Mouse (Mus musculus): ENCODE results near the gene Nup93. TPM values are rescaled to one million over a fixed set of nuclear protein-coding genes. Genes with fewer than 3 reads are reported as not detected.

Gene Nup93
- polyA plus RNA-seq, 1 experiment from 2014 or later = 86.2 TPM

- H3K36me3 ChIP-seq (ENCODE audit: control insufficient read depth, insufficient read depth, low read length) = no peaks in the 10 kb centered on the region
- H3K4me3 ChIP-seq (ENCODE audit: low read length) = no peak overlapping the region
- H3K27me3 ChIP-seq (ENCODE audit: control insufficient read depth, insufficient read depth, low read depth, low read length) = no peaks in the 10 kb centered on the region
- 68% methylated on average over 8 of the region's 8 CpGs for WGBS
- ATAC-seq (ENCODE audit: low read depth) = no peak
- H3K9me3 ChIP-seq (ENCODE audit: control insufficient read depth, low read length) = no peaks in the 10 kb centered on the region
- H3K27ac ChIP-seq (ENCODE audit: low read length) = no peak overlapping the region
- H3K9ac ChIP-seq (ENCODE audit: low read length) = no peak overlapping the region
- H3K4me1 ChIP-seq (replicated peaks; ENCODE audit: control insufficient read depth, insufficient read depth, low read length) = no peaks in the 10 kb centered on the region
- no peak overlapping the region for H3K4me2 ChIP-seq (ENCODE audit: low read depth, low read length)
These were observed 123.2 kb downstream of the Nup93 start for GRCm38 (mm10) chr8:94337559-94337958.

GRCm38 (mm10) chr8:94340796-94341195 lies 126.4 kb downstream of the Nup93 start:
- Histone ChIP-seq H3K27ac (ENCODE audit: low read length) (no peak overlapping the region), H3K9ac (ENCODE audit: low read length) (no peak overlapping the region), H3K4me3 (ENCODE audit: low read length) (no peak overlapping the region), H3K36me3 (ENCODE audit: control insufficient read depth, insufficient read depth, low read length) (no peaks in the 10 kb centered on the region), H3K27me3 (ENCODE audit: control insufficient read depth, insufficient read depth, low read depth, low read length) (no peaks in the 10 kb centered on the region), H3K4me2 (ENCODE audit: low read depth, low read length) (no peak overlapping the region), H3K4me1 (replicated peaks; ENCODE audit: control insufficient read depth, insufficient read depth, low read length) (no peaks in the 10 kb centered on the region), H3K9me3 (ENCODE audit: control insufficient read depth, low read length) (no peaks in the 10 kb centered on the region)
- WGBS = 69% methylated on average over 7 of the region's 7 CpGs
- no peak for ATAC-seq (ENCODE audit: low read depth)

GRCm38 (mm10) chr8:94342691-94343090 lies 128.3 kb downstream of the Nup93 start:
- H3K27me3 ChIP-seq (ENCODE audit: control insufficient read depth, insufficient read depth, low read depth, low read length) = no peaks in the 10 kb centered on the region
- H3K4me3 ChIP-seq (ENCODE audit: low read length) = no peak overlapping the region
- no peak overlapping the region for H3K27ac ChIP-seq (ENCODE audit: low read length)
- 85% methylated on average over 10 of the region's 10 CpGs for WGBS
- no peaks in the 10 kb centered on the region for H3K4me1 ChIP-seq (replicated peaks; ENCODE audit: control insufficient read depth, insufficient read depth, low read length)
- no peak for ATAC-seq (ENCODE audit: low read depth)
- no peaks in the 10 kb centered on the region for H3K9me3 ChIP-seq (ENCODE audit: control insufficient read depth, low read length)
- no peaks in the 10 kb centered on the region for H3K36me3 ChIP-seq (ENCODE audit: control insufficient read depth, insufficient read depth, low read length)
- no peak overlapping the region for H3K9ac ChIP-seq (ENCODE audit: low read length)
- no peak overlapping the region for H3K4me2 ChIP-seq (ENCODE audit: low read depth, low read length)

- H3K4me3 ChIP-seq (ENCODE audit: low read length) = no peak overlapping the region
- no peaks in the 10 kb centered on the region for H3K4me1 ChIP-seq (replicated peaks; ENCODE audit: control insufficient read depth, insufficient read depth, low read length)
- H3K9me3 ChIP-seq (ENCODE audit: control insufficient read depth, low read length) = no peaks in the 10 kb centered on the region
- H3K27me3 ChIP-seq (ENCODE audit: control insufficient read depth, insufficient read depth, low read depth, low read length) = no peaks in the 10 kb centered on the region
- no peak overlapping the region for H3K9ac ChIP-seq (ENCODE audit: low read length)
- no peaks in the 10 kb centered on the region for H3K36me3 ChIP-seq (ENCODE audit: control insufficient read depth, insufficient read depth, low read length)
- no peak overlapping the region for H3K27ac ChIP-seq (ENCODE audit: low read length)
- ATAC-seq (ENCODE audit: low read depth) = peak; percentile 39
- WGBS = 8% methylated on average over 6 of the region's 6 CpGs
- H3K4me2 ChIP-seq (ENCODE audit: low read depth, low read length) = no peak overlapping the region
These were observed 128.9 kb downstream of the Nup93 start for GRCm38 (mm10) chr8:94343290-94343689.

GRCm38 (mm10) chr8:94343778-94344320 lies 129.5 kb downstream of the Nup93 start:
- Histone ChIP-seq H3K9ac (ENCODE audit: low read length) (no peak overlapping the region), H3K4me1 (replicated peaks; ENCODE audit: control insufficient read depth, insufficient read depth, low read length) (no peaks in the 10 kb centered on the region), H3K36me3 (ENCODE audit: control insufficient read depth, insufficient read depth, low read length) (no peaks in the 10 kb centered on the region), H3K27me3 (ENCODE audit: control insufficient read depth, insufficient read depth, low read depth, low read length) (no peaks in the 10 kb centered on the region), H3K27ac (ENCODE audit: low read length) (no peak overlapping the region), H3K4me3 (ENCODE audit: low read length) (no peak overlapping the region), H3K9me3 (ENCODE audit: control insufficient read depth, low read length) (no peaks in the 10 kb centered on the region), H3K4me2 (ENCODE audit: low read depth, low read length) (no peak overlapping the region)
- peak; percentile 15; the same call in 1 of the 2 replicates for ATAC-seq (ENCODE audit: low read depth)
- 80% methylated on average over 11 of the region's 11 CpGs for WGBS

- 80% methylated on average over 4 of the region's 4 CpGs for whole genome bisulfite sequencing
- ATAC-seq (ENCODE audit: low read depth) = no peak
- H3K4me2 ChIP-seq (ENCODE audit: low read depth, low read length) = no peak overlapping the region
These were observed 131.3 kb downstream of the Nup93 start for GRCm38 (mm10) chr8:94345657-94346056.

GRCm38 (mm10) chr8:94346264-94346663 lies 131.9 kb downstream of the Nup93 start:
- 88% methylated on average over 13 of the region's 13 CpGs for WGBS

More at GRCm38 (mm10) chr8:94345657-94346056, 131.3 kb downstream of the Nup93 start:
- Histone ChIP-seq H3K36me3 (ENCODE audit: control insufficient read depth, insufficient read depth, low read length) (no peaks in the 10 kb centered on the region), H3K9me3 (ENCODE audit: control insufficient read depth, low read length) (no peaks in the 10 kb centered on the region), H3K4me1 (replicated peaks; ENCODE audit: control insufficient read depth, insufficient read depth, low read length) (no peaks in the 10 kb centered on the region), H3K27me3 (ENCODE audit: control insufficient read depth, insufficient read depth, low read depth, low read length) (no peaks in the 10 kb centered on the region), H3K27ac (ENCODE audit: low read length) (no peak overlapping the region), H3K4me3 (ENCODE audit: low read length) (no peak overlapping the region), H3K9ac (ENCODE audit: low read length) (no peak overlapping the region)

GRCm38 (mm10) chr8:94348425-94348824 lies 134.1 kb downstream of the Nup93 start:
- Histone ChIP-seq H3K9me3 (ENCODE audit: control insufficient read depth, low read length) (no peaks in the 10 kb centered on the region), H3K27me3 (ENCODE audit: control insufficient read depth, insufficient read depth, low read depth, low read length) (no peaks in the 10 kb centered on the region), H3K9ac (ENCODE audit: low read length) (no peak overlapping the region), H3K27ac (ENCODE audit: low read length) (no peak overlapping the region), H3K36me3 (ENCODE audit: control insufficient read depth, insufficient read depth, low read length) (no peaks in the 10 kb centered on the region), H3K4me3 (ENCODE audit: low read length) (no peak overlapping the region), H3K4me2 (ENCODE audit: low read depth, low read length) (no peak overlapping the region), H3K4me1 (replicated peaks; ENCODE audit: control insufficient read depth, insufficient read depth, low read length) (no peaks in the 10 kb centered on the region)
- 43% methylated on average over 9 of the region's 9 CpGs for WGBS
- ATAC-seq (ENCODE audit: low read depth) = 0 out of 2 replicates have a peak, but pooled peaks have one; percentile 21

More at GRCm38 (mm10) chr8:94346264-94346663, 131.9 kb downstream of the Nup93 start:
- Histone ChIP-seq H3K9ac (ENCODE audit: low read length) (no peak overlapping the region), H3K4me2 (ENCODE audit: low read depth, low read length) (no peak overlapping the region), H3K36me3 (ENCODE audit: control insufficient read depth, insufficient read depth, low read length) (no peaks in the 10 kb centered on the region), H3K4me1 (replicated peaks; ENCODE audit: control insufficient read depth, insufficient read depth, low read length) (no peaks in the 10 kb centered on the region), H3K27ac (ENCODE audit: low read length) (no peak overlapping the region), H3K9me3 (ENCODE audit: control insufficient read depth, low read length) (no peaks in the 10 kb centered on the region), H3K27me3 (ENCODE audit: control insufficient read depth, insufficient read depth, low read depth, low read length) (no peaks in the 10 kb centered on the region), H3K4me3 (ENCODE audit: low read length) (no peak overlapping the region)
- no peak for ATAC-seq (ENCODE audit: low read depth)

GRCm38 (mm10) chr8:94354069-94354531 lies 139.7 kb downstream of the Nup93 start:
- no peak overlapping the region for H3K4me2 ChIP-seq (ENCODE audit: low read depth, low read length)
- WGBS = 68% methylated on average over 7 of the region's 7 CpGs
- peak overlapping the region; percentile 39 for H3K27ac ChIP-seq (ENCODE audit: low read length)
- no peak; the same call in 1 of the 2 replicates for ATAC-seq (ENCODE audit: low read depth)
- H3K36me3 ChIP-seq (ENCODE audit: control insufficient read depth, insufficient read depth, low read length) = no peaks in the 10 kb centered on the region
- H3K4me3 ChIP-seq (ENCODE audit: low read length) = no peak overlapping the region
- H3K9me3 ChIP-seq (ENCODE audit: control insufficient read depth, low read length) = no peaks in the 10 kb centered on the region
- peaks cover 12% of the 10 kb centered on the region for H3K4me1 ChIP-seq (replicated peaks; ENCODE audit: control insufficient read depth, insufficient read depth, low read length)
- H3K9ac ChIP-seq (ENCODE audit: low read length) = no peak overlapping the region
- no peaks in the 10 kb centered on the region for H3K27me3 ChIP-seq (ENCODE audit: control insufficient read depth, insufficient read depth, low read depth, low read length)

Data from lung, embryonic 16.5 days (tissue).